Mouse (Mus musculus) lung, postnatal 0 days (tissue): ENCODE data around the gene Trio.

Experiments used
- CTCF ChIP-seq: IDR thresholded peaks from 2 replicates; pipeline ENCODE4 v1.5.1; 2016; ENCODE audit warnings: antibody characterized with exemption, mild to moderate bottlenecking
- EP300 ChIP-seq: IDR thresholded peaks from 2 replicates; pipeline ENCODE4 v1.6.1; 2016; ENCODE audit warnings: antibody characterized with exemption, mild to moderate bottlenecking, control low read depth

- TF ChIP-seq CTCF (no peak), EP300 (no peak)
Observed at GRCm38 (mm10) chr15:27857242-27857641, 168.4 kb downstream of the Trio start.
